Mouse (Mus musculus) thymus, adult 2 months (tissue): ENCODE measurements around the gene Eif4g2.

Source experiments
- CTCF ChIP-seq: fragments of 200-500 bp; IDR thresholded peaks from 2 replicates; pipeline ENCODE4 v1.5.1; 2012; ENCODE audit warnings: mild to moderate bottlenecking, control low read depth, low read length, moderate library complexity, borderline replicate concordance; ENCODE audit not compliant: control insufficient read depth, poor library complexity, insufficient read depth; ENCODE audit errors: extremely low read depth
- POLR2A ChIP-seq: fragments of 200-500 bp; IDR thresholded peaks from 2 replicates; pipeline ENCODE4 v1.6.1; 2012; ENCODE audit warnings: mild to moderate bottlenecking, low read length, control low read depth, moderate library complexity; ENCODE audit not compliant: control insufficient read depth, poor library complexity, insufficient read depth; ENCODE audit errors: extremely low read depth

DNA sequence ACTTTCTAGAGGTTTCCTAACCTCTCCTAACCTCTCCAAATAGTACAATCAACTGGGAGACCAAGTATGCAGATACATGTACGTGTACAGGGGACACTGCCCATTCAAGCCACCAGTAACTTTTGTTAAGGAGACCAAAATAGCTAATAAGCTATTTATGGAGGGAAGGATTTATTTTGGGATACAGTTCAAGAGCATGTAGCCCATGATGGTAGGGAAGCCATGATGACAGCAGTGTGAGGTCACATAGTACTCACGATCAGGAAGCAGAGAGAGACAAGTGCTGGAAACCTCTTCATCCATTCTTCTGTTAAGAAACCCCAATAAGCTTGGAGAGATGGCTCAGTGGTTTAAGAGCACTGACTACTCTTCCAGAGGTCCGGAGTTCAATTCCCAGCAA lies 14.6 kb downstream of the Eif4g2 start:
- TF ChIP-seq CTCF (no peak), POLR2A (no peak)
